Mouse (Mus musculus) urinary bladder, postnatal 4 days (tissue): ENCODE measurements around the gene Cblb.

Experiments used
- DNase-seq, 2 experiments: peaks; one replicate each; pipeline ENCODE4 v3.0.0; 2021 to 2022; ENCODE audit warnings: low spot score in 2 of 2

Cblb gene

DNA sequence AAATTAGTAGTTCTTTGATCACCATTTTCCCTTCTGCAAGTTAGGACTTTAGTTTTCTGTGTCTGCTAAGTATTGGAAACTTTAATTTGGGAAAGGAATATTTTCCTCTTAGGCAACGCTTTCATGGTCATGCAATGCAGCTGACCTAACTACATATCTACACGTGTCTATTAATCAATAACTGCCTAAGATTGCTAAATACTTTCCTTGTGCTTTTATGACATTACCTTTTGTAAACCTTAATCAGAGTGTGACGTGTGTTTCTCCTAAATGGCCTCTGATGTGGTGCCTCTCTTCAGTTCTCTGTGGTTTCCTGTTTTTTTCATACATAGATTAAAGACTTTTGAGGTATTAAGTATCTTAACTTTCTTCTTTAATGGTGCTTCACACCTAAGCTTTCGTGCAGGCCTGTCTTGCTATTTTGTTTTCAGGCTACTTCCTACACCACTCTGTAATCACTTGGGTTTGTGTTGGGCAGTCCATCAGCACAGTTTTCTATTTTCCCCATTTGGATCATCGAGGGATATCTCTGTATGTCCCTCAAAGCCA is 98.4 kb downstream of the Cblb start:
- no peak for DNase-seq

DNA sequence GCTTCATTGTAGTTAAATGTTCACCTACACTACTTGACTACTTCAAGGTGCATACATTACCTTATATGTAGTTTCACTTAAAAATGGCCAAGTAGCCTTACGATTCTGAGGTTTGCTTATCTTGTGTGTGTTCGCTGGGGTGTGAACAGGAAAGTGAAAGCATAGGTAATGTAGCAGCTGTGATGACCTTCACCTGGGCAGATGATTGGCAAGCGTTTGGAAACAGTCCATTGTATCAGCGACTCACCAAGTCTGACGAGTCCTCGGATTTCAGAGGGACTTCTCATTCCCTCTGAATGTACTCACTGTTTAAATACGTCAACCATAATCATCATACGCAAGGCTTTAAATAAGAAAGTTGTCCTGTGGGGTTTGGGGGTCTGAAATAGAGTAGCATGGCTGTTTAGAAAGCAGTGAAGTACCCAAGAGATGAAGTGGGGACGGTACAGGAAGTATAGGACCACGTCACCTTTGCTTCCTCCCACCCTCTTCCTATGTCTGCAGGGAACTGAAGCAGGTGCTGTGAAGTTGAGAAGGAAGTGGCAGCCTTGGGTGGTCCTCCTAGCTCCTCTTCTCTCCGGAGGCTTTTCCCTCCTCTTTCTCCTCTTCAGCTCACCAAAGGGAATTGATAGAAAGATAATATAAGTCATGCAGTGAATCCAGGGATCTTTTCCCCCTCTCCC is 101.9 kb downstream of the Cblb start:
- DNase-seq = no peak

DNA sequence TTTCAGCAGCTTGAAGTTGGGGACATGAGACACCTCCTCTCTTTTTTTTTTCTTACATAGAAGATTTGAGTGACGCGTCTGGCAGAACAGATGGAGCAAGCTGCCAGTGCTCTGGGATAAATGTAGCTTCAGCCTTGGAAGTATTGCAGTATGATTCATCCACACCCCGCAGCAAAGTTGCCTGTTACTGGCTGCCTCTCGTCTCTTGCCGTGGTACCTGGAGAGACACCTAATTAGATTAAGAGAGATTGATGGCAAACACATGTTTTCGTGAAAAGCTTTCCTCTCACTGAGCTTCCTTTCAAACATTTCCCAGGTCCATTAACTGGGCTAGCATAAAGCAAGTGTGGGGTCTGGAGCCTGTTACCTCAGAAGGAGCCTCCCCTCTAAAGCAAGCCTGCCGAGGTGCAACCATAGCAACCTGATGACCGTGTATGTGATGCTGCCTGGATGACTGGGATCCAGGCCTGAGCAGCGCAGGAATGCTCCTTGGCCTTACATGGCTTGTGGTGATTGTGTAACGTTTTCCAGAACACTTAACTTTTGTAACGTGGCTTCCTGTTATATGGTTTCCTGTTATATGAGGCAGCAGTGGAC is 103.7 kb downstream of the Cblb start:
- DNase-seq = no peak

DNA sequence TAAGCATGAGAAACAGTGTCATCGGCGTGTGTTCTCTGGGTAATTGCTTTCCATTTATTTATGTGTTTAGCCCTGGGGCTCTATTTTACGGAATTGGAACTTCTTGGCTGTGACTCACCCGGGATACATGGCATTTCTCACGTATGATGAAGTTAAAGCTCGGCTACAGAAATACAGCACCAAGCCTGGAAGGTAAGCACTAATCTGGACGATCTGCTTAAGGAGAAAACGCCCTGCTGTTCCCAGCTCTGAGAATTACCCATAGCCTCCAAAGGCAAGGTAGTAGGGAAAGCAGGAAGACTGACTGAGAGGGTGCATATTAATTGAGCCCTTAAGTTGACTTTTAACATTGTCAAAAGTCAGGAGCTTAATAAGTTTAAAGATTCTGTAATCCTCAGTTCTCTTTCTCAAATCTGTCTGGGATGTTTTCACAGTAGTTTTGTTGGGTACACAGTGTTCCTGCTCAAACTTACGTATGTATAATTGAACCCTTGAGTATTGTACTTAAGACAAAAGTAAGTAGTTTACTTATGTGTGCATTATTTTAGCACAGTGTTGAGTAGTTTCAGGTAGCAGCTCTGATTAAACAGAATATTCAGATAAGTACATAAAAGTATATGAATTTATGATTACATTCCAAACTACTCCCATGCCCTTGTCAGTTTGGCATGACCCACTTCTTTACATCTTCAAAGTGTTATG is 104.8 kb downstream of the Cblb start:
- DNase-seq = no peak

DNA sequence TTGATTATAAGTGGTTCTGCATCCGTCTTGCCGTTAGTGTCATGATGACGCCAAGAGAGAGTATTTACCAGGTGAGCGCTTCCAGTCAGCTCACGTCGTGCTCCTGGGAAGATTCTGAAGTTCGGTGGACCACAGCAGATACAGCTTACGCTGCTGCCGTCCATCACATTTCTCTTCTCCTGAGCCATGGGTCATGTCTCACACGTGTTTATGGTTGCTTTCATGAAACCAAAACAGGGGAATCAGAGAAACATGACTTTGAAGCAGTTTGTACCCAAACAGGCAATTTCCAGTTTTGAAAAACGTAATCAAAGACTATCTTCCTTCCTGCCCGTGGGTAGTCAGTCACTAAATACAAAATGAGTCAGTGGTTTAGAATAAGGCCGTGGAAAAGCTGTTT is 112.1 kb downstream of the Cblb start:
- DNase-seq = no peak

DNA sequence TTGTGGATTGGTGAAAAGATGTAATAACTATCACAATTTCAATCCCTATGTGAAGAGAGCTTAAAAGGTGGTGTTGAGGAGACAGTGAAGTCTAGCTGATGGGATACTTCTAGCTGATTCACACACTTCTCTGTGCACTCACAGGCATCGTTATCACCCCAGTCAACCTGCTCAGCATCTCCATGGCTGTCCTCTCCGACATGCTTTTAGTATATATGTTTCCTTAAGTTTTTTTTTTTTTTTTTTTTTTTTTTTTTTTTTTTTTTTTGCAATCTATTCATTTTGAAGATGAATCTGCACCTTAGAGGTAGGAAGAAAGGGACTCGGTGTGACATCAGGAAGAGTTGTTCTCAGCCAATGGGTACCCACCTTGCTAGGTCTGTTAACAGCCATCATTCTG is 112.8 kb downstream of the Cblb start:
- no peak for DNase-seq

DNA sequence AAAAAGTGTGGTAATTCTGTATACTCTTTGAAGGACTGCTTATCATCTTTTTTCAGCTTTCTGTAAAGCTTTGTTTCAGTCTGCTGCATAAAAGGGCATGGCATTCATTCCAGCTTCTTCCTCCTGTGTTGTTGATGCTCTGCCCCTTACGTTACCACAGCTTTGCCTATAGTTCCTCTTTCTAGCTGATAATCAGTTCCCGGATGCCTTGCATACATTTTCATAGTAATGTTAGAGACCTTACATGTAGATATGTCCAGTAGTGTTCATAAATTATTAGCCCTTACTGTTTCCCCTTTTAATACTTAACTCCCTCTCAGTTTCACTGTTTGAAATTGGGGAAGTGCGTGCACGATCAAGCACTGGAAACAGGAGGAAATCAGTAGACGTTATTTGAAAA is 113.8 kb downstream of the Cblb start:
- DNase-seq = no peak

DNA sequence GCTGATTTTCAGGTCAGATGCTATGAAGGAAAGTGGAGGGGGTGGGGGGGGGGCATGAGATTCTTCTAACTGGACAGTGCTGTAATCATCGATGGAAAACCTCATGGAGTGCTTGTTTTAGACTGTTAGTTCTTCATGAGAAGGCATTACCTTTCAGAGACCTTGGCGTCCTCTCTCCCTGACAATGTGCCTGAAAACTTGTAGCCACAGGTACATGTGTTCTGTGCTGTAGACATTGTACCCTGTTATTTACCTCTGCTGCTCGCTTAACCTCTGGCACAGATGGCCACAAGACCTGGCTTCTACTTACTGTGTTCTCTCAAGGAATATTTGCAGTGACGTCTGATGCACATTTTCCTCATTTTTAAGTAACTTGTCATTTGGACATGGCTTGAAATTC is 114.5 kb downstream of the Cblb start:
- DNase-seq = no peak

DNA sequence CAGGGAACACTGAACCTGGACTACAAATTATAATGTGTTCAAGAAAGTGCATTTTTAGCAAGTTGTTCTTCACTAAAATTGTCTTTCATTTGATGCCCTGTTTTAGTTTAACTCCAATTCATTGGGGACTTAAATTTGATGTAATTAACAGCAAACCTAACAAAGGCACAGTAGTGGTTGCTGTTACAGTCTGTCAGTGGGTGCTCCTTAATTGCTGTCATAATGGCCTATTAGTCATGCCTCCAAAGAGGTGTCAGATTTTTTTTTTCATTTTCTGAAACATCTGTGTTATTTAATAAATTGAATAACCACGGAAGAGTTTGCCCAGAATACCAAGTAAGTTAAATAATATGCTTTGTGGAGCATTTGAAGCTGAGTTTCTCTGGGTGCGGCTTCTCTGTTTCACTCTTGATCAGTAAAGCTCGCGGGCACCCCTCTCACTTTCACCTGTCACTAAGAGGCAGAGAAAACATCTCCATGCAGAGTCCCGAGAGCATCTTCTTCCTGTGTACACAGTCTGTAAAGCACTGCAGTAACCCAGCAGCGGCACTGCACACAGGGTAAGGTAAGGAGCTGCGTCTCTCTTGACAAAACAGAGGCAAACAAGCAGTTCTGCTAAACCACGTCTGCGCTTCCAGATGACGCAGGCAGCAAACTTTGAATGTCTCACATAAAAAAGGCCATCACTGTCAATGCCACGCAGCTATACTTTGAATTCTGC is 116.1 kb downstream of the Cblb start:
- no peak for DNase-seq

DNA sequence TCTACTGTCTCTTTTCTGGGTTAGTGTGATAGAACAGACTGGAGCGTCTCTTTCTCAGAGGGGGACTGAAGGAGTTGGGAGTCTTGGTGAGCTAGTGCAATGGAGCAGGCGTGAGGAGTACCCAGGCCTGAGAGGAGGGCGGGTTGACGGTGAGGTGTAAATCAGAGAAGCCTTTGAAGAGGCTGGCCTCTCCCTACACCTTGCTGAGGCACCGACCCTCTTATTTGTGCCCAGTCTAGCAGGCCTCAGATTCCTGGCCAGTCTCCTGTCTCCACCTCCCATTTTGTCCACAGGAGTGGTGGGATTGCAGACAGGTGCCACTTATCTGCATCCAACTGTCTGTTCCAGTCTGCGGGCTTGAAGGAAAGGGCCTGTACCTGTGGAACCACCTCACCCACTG is 117.0 kb downstream of the Cblb start:
- no peak for DNase-seq

DNA sequence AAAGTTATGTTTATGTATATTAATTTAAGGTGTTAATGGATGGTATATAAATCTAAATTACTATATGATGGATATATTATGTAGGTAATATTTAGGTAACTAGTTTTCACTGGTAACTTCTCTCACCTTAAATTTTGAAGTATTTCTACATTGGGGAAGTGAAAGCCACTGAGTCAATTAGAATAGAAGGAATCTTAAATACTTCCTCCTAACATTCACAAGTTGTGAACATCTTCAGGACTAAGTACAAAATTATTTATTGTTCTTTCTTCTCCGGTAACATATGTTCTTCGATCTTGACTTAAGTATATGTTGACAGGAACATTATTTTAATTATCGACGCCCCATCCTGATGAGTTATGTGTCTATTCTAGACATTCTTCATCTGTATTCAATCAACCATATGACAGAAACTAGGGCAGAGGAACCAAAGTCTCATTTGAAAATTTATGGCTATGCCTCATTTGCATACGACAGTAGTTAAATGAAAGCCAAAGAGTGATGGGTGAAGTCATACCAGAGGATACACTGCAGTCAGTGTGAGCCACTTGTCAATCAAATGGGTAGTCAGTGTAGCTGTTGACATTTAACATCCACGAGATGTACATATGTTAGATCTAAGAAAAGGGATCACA is 118.2 kb downstream of the Cblb start:
- no peak for DNase-seq

DNA sequence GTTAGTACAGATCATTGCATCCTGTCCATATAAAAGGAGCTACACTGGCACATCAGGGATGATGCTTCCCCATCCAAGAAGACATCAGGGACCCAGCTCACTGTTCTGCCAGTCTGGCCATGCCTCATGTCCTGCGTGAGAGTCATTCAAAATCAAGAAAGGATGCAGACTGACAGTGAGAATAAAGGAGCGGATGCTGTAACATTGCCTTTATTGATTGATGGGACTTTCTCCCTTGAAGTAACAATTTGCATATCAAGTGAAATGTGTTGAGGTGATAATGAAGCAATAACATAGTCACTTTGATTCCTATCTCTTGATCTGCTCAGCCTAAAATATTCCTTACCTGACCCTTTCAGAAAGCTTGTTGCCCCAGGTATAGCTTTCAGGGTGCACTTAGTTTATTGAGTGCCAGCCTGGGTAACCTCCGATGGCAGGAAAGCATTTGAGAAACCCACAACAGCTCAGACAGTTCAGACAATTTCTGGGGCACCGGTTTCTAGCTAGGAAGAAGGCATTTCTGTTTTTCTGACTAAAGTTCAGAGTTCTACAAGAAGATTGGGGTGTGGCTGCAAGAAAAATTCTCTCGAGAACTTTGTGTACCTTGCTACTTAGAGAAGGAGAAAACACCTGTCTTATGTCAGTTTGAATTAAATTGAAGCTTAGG is 124.1 kb downstream of the Cblb start:
- no peak for DNase-seq

DNA sequence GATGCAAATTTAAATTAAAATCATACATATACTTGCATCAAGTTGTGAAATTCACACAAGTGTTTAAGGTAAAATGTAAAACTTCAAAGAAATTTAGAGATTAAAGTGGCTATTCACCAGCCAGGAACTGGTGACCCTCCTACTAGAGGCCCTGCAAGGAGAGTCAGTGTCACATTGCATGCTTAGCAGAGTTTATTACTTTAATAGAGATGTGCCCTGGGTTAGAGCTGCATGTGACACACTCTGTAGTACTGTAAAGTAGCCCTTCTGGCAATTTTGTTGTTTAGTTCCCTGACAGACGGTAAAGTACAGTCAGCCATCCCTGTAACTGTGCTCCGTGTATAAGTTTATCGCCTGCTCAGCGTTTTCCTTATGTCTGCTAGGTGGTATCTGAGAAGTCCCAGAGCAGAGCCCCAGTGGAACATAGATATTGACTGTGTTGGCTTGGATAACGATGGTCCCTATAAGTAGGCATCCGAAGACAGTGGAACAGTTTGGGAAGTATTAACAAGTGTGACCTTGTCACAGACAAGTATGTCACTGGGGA is 129.0 kb downstream of the Cblb start:
- DNase-seq = no peak

DNA sequence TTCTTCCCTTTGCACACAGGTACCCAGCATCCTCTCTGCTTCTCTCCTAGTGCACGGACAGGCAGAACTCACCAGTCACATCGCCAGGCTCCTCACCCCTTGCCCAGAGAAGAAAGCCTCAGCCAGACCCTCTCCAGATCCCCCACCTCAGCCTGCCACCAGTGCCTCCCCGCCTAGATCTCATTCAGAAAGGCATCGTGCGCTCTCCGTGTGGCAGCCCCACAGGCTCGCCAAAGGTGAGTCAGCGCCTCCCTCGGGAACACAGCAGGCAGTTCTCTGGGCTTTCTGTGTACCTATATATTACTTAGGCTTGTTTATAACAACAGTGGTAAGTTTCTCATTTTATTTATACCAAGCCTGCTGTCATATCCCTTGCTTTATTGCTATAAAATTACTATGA is 133.2 kb downstream of the Cblb start:
- DNase-seq = no peak

DNA sequence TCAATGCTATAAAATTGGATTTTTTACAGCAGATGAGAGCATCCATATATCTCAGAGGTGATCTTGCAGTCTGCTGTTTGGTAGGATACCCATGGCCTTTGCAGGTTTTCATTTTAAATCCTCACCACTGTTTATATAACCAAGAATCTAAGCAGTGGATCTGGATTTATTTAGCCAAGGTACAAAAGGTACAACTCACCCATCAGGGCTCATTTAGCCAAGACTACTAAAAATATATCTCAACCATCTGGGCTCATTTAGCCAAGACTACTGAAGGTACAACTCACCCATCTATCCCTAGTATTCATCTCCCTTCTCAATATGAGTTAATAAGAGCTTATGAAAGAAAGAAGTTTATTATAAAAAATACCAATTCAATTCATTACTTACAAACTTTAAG is 142.2 kb downstream of the Cblb start:
- no peak for DNase-seq

DNA sequence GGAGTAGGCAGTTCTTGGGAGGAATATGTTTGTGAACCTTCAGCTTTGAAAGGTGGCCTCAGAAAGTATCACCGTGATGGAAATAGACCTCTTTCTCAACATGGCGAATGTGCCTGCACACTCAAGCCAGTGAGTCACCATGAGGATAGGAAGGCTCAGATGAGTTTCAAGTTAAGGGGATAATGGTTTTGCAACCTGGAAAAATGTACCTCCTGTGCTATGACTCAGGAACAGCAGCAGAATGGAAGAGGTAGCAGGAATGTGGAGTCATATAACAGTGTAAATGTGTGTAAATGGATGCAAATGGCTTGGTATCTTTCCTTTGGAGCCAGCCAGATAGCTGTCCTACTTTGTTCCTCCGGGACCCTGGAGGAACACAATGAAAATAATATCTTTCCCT is 148.8 kb downstream of the Cblb start:
- no peak for DNase-seq

DNA sequence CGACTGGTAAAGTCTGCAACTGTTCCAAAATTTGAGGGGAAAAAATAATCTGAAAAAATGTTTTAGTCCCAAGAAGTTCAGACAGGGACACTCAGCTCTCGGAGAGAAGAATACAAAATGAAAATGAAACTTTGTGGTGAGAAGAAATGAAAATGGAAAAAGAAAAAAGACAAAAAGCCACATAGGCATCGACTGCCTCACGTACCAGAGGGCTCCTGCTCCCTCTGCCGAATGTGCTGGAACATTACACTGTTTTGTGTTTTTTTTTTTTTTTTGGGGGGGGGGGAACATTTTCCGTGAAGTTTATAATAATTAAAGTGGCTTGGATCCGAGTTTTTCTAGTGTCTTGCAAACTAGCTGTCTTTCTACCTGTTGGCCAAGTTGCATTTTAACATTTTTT is 151.0 kb downstream of the Cblb start:
- DNase-seq = no peak

DNA sequence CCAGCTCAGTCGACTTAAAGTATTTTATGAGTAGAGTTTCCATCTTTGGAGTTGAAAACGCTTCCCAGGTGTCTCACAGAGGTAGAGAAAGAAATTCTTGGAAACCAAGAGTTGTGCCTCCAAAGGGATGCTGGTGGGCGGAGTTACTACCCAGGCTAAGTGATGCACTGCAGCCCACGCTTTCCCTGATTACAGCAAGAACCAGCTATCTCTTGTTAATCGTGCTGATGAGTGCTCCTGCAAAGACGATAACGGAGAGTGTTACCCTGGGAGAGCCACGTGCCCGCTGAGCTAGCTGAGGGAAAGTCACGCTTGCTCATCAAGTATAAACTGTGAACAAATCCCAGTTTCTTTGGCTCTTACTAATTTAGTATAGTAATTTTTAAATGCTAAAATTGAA is 153.3 kb downstream of the Cblb start:
- no peak for DNase-seq

DNA sequence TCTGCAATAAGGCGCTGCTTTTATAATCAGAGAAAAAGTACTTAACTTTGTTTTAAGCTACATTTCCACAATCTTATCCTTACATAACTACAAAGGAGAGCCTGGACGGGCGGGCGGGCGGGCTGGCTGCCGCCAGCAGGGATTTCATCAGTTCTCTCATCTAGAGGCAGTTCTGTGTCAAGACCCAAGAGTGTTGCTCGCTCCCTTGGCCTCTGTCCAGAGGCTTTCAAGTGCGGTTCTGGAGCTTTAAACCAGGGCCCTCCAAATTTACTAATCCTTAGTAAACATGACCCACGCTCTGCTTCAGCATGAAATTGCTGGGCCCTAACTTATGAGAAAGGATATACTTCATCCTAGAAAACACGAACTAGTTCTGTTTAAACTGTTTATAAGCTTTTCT is 155.7 kb downstream of the Cblb start:
- no peak for DNase-seq

DNA sequence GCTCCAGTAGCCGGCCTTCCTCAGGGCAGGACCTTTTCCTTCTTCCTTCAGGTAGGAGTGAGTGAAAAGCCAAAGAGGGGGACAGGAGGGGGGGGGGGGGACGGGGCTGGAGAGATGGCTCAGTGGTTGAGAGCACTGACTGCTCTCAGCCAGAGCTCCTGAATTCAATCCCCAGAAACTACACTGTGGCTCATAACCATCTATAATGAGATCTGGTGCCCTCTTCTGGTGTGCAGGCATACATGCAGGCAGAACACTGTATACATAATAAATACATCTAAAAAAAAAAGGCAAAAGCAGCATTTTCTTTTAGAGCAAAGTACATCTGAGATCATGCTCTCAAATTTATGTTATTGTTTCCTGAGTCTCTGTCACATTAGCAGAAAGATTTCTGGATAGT is 158.1 kb downstream of the Cblb start:
- no peak for DNase-seq

DNA sequence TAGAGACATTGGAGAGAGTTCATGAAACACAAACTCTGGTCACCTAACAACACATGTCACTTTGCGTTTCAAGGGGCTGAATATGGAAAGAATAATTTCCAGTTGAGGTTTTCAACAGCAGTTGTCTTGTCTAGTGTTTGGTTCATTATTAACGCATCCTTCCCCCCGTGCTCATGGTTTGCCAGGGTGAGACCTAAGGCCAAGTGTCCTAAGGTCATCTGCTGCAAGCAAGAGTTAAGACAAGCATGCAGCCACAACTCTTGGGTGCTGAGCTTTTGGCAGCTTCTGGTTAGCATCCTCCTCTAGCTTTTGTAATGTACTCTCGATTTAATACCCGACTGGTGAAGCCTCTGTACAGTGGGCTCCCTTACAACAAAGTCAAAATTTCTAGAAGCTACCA is 159.7 kb downstream of the Cblb start:
- DNase-seq = no peak
